8 mouse cellular contexts compared by ENCODE assay signal in genomic region chr8:123234918-123235519, GRCm38 (mm10). TPM values are rescaled to one million over a fixed set of nuclear protein-coding genes. Genes with fewer than 3 reads are reported as not detected.
DNase-seq lines count a peak whose midpoint lies in the region; ATAC-seq and TF ChIP-seq lines count a peak whose summit lies in the region.

No protein-coding gene starts in this region.

- H3K36me3 ChIP-seq in lung, embryonic 14.5 days (ENCODE audit: insufficient read depth) = no peaks in the 10 kb centered on the region
- H3K36me3 ChIP-seq in neural tube, embryonic 13.5 days = peaks cover 4% of the 10 kb centered on the region; the same call in 1 of the 2 replicates

- ATAC-seq in lung, embryonic 14.5 days (ENCODE audit: insufficient read depth) = no peak
- ATAC-seq in neural tube, embryonic 13.5 days (ENCODE audit: low read depth) = no peak

- DNase-seq in lung, embryonic 14.5 days = peak; percentile 27
- DNase-seq in lung, postnatal 14 days = no peak
- peak; percentile 68 for DNase-seq in cerebellum, adult 11-12 months
- peak; percentile 73 to 81 for DNase-seq in frontal cortex, postnatal 14 days (ENCODE audit: low spot score in 2 of 2)
- peak; percentile 83 to 89 for DNase-seq in left cerebral cortex, adult 9 months (ENCODE audit: low spot score in 2 of 2)
- no peak for DNase-seq in gastrocnemius, postnatal 14 days
- no peak for DNase-seq in gastrocnemius, adult 18-20 months (ENCODE audit: low spot score)

- WGBS in lung, embryonic 14.5 days = 31% methylated on average over 13 of the region's 13 CpGs
- 28% methylated on average over 13 of the region's 13 CpGs for WGBS in neural tube, embryonic 13.5 days

- no peak overlapping the region for H3K27ac ChIP-seq in lung, embryonic 14.5 days (ENCODE audit: low read depth)
- H3K27ac ChIP-seq in neural tube, embryonic 13.5 days (replicated peaks) = no peak overlapping the region

- peaks cover 21% of the 10 kb centered on the region; the same call in 1 of the 2 replicates for H3K27me3 ChIP-seq in lung, embryonic 14.5 days (ENCODE audit: insufficient read depth, low read length)
- peaks cover 45% of the 10 kb centered on the region for H3K27me3 ChIP-seq in neural tube, embryonic 13.5 days

- intact Hi-C loops in gastrocnemius, postnatal 14 days (cut with DNase I; ENCODE audit: low total_unique reads) = no loop called here

- H3K9me3 ChIP-seq in lung, embryonic 14.5 days (ENCODE audit: low read depth, low read length) = no peaks in the 10 kb centered on the region
- H3K9me3 ChIP-seq in neural tube, embryonic 13.5 days = no peaks in the 10 kb centered on the region

- TF ChIP-seq CTCF in lung, embryonic 14.5 days (IDR thresholded peaks at IDR 0.05; ENCODE audit: low read depth) = no peak

- H3K4me3 ChIP-seq in lung, embryonic 14.5 days (ENCODE audit: low read depth, low read length) = peak overlapping the region; percentile 56
- peak overlapping the region; percentile 45 for H3K4me3 ChIP-seq in neural tube, embryonic 13.5 days

- H3K9ac ChIP-seq in lung, embryonic 14.5 days = peak overlapping the region; percentile 58
- H3K9ac ChIP-seq in neural tube, embryonic 13.5 days = peak overlapping the region; percentile 69

- H3K4me1 ChIP-seq in lung, embryonic 14.5 days (ENCODE audit: insufficient read depth) = 0 out of 2 replicates have a peak, but pooled peaks cover 6% of the 10 kb centered on the region
- H3K4me1 ChIP-seq in neural tube, embryonic 13.5 days (replicated peaks) = peaks cover 35% of the 10 kb centered on the region

- H3K4me2 ChIP-seq in lung, embryonic 14.5 days = peak overlapping the region; percentile 93
- H3K4me2 ChIP-seq in neural tube, embryonic 13.5 days = peak overlapping the region; percentile 73

RNA-seq across cellular contexts. Expression of gene Spata2l, which starts 1.0 kb away (rescaled TPM):
- polyA plus RNA-seq in lung, embryonic 14.5 days (2014; fragmentation: Nextera tagmentation; extraction: Ambion mirVana) = 2.3 and 4.1 TPM in 2 replicates
- polyA plus RNA-seq in neural tube, embryonic 13.5 days (2015; fragmentation: Nextera tagmentation; extraction: Ambion mirVana) = 4.4 and 4.8 TPM in 2 replicates
- total RNA-seq in gastrocnemius, postnatal 14 days (2021) = 1 to 10 TPM in 1 of 2 experiments, under 1 TPM in 1; 0.86 to 1.4 TPM
- 1 to 10 TPM; 1.1 to 1.7 TPM for total RNA-seq in gastrocnemius, adult 18-20 months (2021)

RNA-seq across cellular contexts. Expression of gene Cdk10, which starts 10.4 kb away (rescaled TPM):
- polyA plus RNA-seq in lung, embryonic 14.5 days (2014; fragmentation: Nextera tagmentation; extraction: Ambion mirVana) = 33.2 and 36.3 TPM in 2 replicates
- 37.2 and 42.4 TPM in 2 replicates for polyA plus RNA-seq in neural tube, embryonic 13.5 days (2015; fragmentation: Nextera tagmentation; extraction: Ambion mirVana)
- total RNA-seq in gastrocnemius, postnatal 14 days (2021) = 10 to 100 TPM; 11.5 to 12.0 TPM
- 10 to 100 TPM; 11.6 to 12.1 TPM for total RNA-seq in gastrocnemius, adult 18-20 months (2021)

RNA-seq across cellular contexts. Expression of gene Zfp276, which starts 19.0 kb away (rescaled TPM):
- polyA plus RNA-seq in lung, embryonic 14.5 days (2014; fragmentation: Nextera tagmentation; extraction: Ambion mirVana) = 19.7 and 26.6 TPM in 2 replicates
- 22.1 and 24.1 TPM in 2 replicates for polyA plus RNA-seq in neural tube, embryonic 13.5 days (2015; fragmentation: Nextera tagmentation; extraction: Ambion mirVana)
- 1 to 10 TPM; 5.6 to 6.0 TPM for total RNA-seq in gastrocnemius, postnatal 14 days (2021)
- 1 to 10 TPM; 5.1 to 5.2 TPM for total RNA-seq in gastrocnemius, adult 18-20 months (2021)

RNA-seq across cellular contexts. Expression of gene Vps9d1, which starts 19.1 kb away (rescaled TPM):
- 25.9 and 28.1 TPM in 2 replicates for polyA plus RNA-seq in lung, embryonic 14.5 days (2014; fragmentation: Nextera tagmentation; extraction: Ambion mirVana)
- polyA plus RNA-seq in neural tube, embryonic 13.5 days (2015; fragmentation: Nextera tagmentation; extraction: Ambion mirVana) = 49.2 and 50.0 TPM in 2 replicates
- 10 to 100 TPM; 11.7 to 12.0 TPM for total RNA-seq in gastrocnemius, postnatal 14 days (2021)
- total RNA-seq in gastrocnemius, adult 18-20 months (2021) = 10 to 100 TPM; 17.2 to 18.8 TPM

RNA-seq across cellular contexts. Expression of gene Spata33, which starts 22.4 kb away (rescaled TPM):
- 3.1 and 4.8 TPM in 2 replicates for polyA plus RNA-seq in lung, embryonic 14.5 days (2014; fragmentation: Nextera tagmentation; extraction: Ambion mirVana)
- polyA plus RNA-seq in neural tube, embryonic 13.5 days (2015; fragmentation: Nextera tagmentation; extraction: Ambion mirVana) = 7.6 and 7.7 TPM in 2 replicates
- total RNA-seq in gastrocnemius, postnatal 14 days (2021) = 1 to 10 TPM; 1.6 to 1.8 TPM
- total RNA-seq in gastrocnemius, adult 18-20 months (2021) = 1 to 10 TPM in 1 of 2 experiments, under 1 TPM in 1; 0.83 to 2.1 TPM

Comparison
In these comparisons a context has a peak if more than half of its experiments do, and no peak if none do; other contexts are left out.
1. DNase-seq: peak in lung, embryonic 14.5 days (single experiment), cerebellum, adult 11-12 months (single experiment), frontal cortex, postnatal 14 days (2 of 2) and left cerebral cortex, adult 9 months (2 of 2); none in lung, postnatal 14 days (single experiment), gastrocnemius, postnatal 14 days (single experiment) and gastrocnemius, adult 18-20 months (single experiment).